Comparison of ENCODE assay signal across 13 mouse cellular contexts in the genomic region with DNA sequence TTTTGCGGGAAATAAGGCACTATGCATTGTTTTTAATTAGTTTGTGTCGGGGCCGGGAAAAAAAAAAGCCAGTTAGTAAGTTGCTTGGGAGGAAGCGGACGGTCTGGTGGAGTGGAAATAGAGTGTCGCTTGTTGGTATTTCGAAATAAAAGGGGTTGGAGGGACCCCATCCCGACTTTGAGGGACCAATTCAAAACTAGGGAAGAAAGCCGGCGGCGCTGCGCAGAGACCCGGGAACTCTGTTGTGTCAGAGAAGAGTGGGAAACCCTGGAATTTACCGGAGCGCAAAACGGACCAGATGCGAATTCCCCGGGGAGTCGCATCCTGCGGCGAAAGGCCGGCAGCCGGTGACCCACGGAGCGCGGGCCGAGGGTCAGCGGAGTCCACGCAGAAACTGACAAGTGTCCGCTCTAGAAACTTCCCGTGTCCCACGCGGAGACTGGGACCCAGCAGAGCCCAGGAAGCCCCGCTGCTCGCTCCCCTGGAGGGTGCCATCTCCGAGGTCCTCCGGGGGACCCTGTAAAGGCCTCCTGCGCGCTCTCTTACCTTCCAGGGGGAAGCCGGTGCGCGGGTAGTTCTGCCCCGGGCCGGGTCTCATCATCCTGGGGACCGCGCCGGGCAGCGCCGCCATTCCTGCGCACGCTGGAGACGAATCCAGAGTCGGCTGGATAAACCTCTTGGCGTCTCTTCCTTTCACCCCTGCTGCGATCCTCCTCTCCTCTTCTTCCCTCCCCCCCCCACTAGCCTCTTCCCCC. TPM values are rescaled to one million over a fixed set of nuclear protein-coding genes. Genes with fewer than 3 reads are reported as not detected.
DNase-seq lines count a peak whose midpoint lies in the region; ATAC-seq and TF ChIP-seq lines count a peak whose summit lies in the region.
"Had no signal": no experiment of that assay in that cellular context is flagged by ENCODE, and none has a peak within 500 bp of the region (broad histone marks: within the 10 kb centered on the region; RNA-seq: fewer than 3 reads in every experiment).

No protein-coding gene starts in this region.

- no peak for TF ChIP-seq CTCF in gastrocnemius, adult 2 months (IDR thresholded peaks at IDR 0.05)
- no peak for TF ChIP-seq CTCF in lung, postnatal 0 days (IDR thresholded peaks at IDR 0.05)
- TF ChIP-seq CTCF in lung, adult 2 months (IDR thresholded peaks at IDR 0.05; ENCODE audit: insufficient read depth, low read length) = no peak

- H3K4me3 ChIP-seq in gastrocnemius, adult 2 months = peak overlapping the region; percentile 77
- peak overlapping the region; percentile 8; the same call in 1 of the 2 replicates for H3K4me3 ChIP-seq in lung, postnatal 0 days (ENCODE audit: low read depth, low read length)
- H3K4me3 ChIP-seq in lung, adult 2 months (replicated peaks; ENCODE audit: extremely low read depth, low read depth, low read length) = no peak overlapping the region
- peak overlapping the region; percentile 68 for H3K4me3 ChIP-seq in midbrain, embryonic 10.5 days

- H3K4me2 ChIP-seq in lung, postnatal 0 days (replicated peaks; ENCODE audit: low read depth, low read length) = no peak overlapping the region; the same call in 1 of the 2 replicates

- ATAC-seq in lung, postnatal 0 days = no peak
- no peak for ATAC-seq in CD4-positive, CD25-positive, alpha-beta regulatory T cell, adult 4 months

- peak overlapping the region; percentile 79 for H3K27ac ChIP-seq in gastrocnemius, adult 2 months
- H3K27ac ChIP-seq in lung, postnatal 0 days (ENCODE audit: low read length) = no peak overlapping the region
- H3K27ac ChIP-seq in midbrain, embryonic 10.5 days (replicated peaks) = peak overlapping the region; percentile 94
- H3K27ac ChIP-seq: macrophage had no signal

- no peaks in the 10 kb centered on the region for H3K9me3 ChIP-seq in lung, postnatal 0 days (ENCODE audit: low read length)
- H3K9me3 ChIP-seq in midbrain, embryonic 10.5 days (replicated peaks) = no peaks in the 10 kb centered on the region

- peaks cover 95% of the 10 kb centered on the region for H3K27me3 ChIP-seq in lung, postnatal 0 days (replicated peaks; ENCODE audit: insufficient read depth, low read length)
- peaks cover 100% of the 10 kb centered on the region for H3K27me3 ChIP-seq in midbrain, embryonic 10.5 days (ENCODE audit: low read depth, poor library complexity, severe bottlenecking)

- DNase-seq in gastrocnemius, adult 2 months = peak; percentile 56
- DNase-seq in gastrocnemius, adult 8-10 months (ENCODE audit: low spot score in 2 of 2) = no peak
- no peak for DNase-seq in lung, postnatal 0 days (ENCODE audit: low spot score)
- DNase-seq in lung, adult 2 months = no peak
- DNase-seq in midbrain, embryonic 10.5 days (ENCODE audit: low spot score) = peak; percentile 72
- DNase-seq in ovary, postnatal 14 days (ENCODE audit: low spot score) = no peak
- no peak for DNase-seq in cerebellum, adult 18-20 months
- DNase-seq: B cell, adult 2 months; cerebellum, adult 11-12 months; right cerebral cortex, postnatal 4 days had no signal

- no peak for TF ChIP-seq POLR2A in lung, adult 2 months (IDR thresholded peaks at IDR 0.05; ENCODE audit: borderline replicate concordance, extremely low read depth, low read depth, low read length)

- no peak overlapping the region for H3K9ac ChIP-seq in lung, postnatal 0 days (replicated peaks; ENCODE audit: low read depth)

- no peaks in the 10 kb centered on the region for H3K36me3 ChIP-seq in lung, postnatal 0 days (ENCODE audit: insufficient read depth, low read length)
- peaks cover 18% of the 10 kb centered on the region for H3K36me3 ChIP-seq in midbrain, embryonic 10.5 days

- H3K4me1 ChIP-seq in lung, postnatal 0 days (ENCODE audit: insufficient read depth, low read depth, low read length) = no peaks in the 10 kb centered on the region
- no peaks in the 10 kb centered on the region for H3K4me1 ChIP-seq in lung, adult 2 months (ENCODE audit: control insufficient read depth, insufficient read depth, low read length)
- peaks cover 99% of the 10 kb centered on the region for H3K4me1 ChIP-seq in midbrain, embryonic 10.5 days

- WGBS in lung, postnatal 0 days = 1% methylated on average over 55 of the region's 55 CpGs
- 1% methylated on average over 55 of the region's 55 CpGs for WGBS in lung, adult 2 months
- WGBS in midbrain, embryonic 10.5 days = under 1% methylated on average over 55 of the region's 55 CpGs

- intact Hi-C loops in gastrocnemius, adult 2 months (cut with DNase I) = no loop called here

- no peak for TF ChIP-seq EP300 in lung, postnatal 0 days (IDR thresholded peaks at IDR 0.05)

RNA-seq across cellular contexts. Expression of a gene that starts 0.9 kb away (rescaled TPM):
- 1 to 10 TPM; 1.8 to 1.9 TPM for total RNA-seq in gastrocnemius, adult 2 months (2021)
- total RNA-seq in gastrocnemius, adult 8-10 months (2022) = 1 to 10 TPM in 1 of 4 experiments, under 1 TPM in 3; 0.54 to 1.1 (median 0.92) TPM
- not detected in 2 replicates for polyA plus RNA-seq in lung, postnatal 0 days (2015; fragmentation: Nextera tagmentation; extraction: Ambion mirVana)
- 0.06 and 0.18 TPM in 2 replicates for polyA plus RNA-seq in lung, adult 2 months (2012; rRNA removed)
- 1.3 and 1.8 TPM in 2 replicates for polyA plus RNA-seq in midbrain, embryonic 10.5 days (2016; fragmentation: Nextera tagmentation; extraction: Ambion mirVana)
- polyA plus RNA-seq in CD4-positive, CD25-positive, alpha-beta regulatory T cell, adult 4 months (2017; shearing (Covaris generic)) = not detected
- total RNA-seq: adrenal gland, adult 18-20 months had no signal
- polyA plus RNA-seq: macrophage had no signal

Comparison
In these comparisons a context has a peak if more than half of its experiments do, and no peak if none do; other contexts are left out.
1. DNase-seq: peak in gastrocnemius, adult 2 months (single experiment) and midbrain, embryonic 10.5 days (single experiment); none in gastrocnemius, adult 8-10 months (0 of 2), lung, postnatal 0 days (single experiment), lung, adult 2 months (single experiment), ovary, postnatal 14 days (single experiment) and cerebellum, adult 18-20 months (0 of 2).